Mouse (Mus musculus) fibroblast of lung, adult 2 months (primary cell): ENCODE results near the gene Gas2.

ENCODE experiments used
- DNase-seq: peaks from one replicate; pipeline ENCODE4 v3.0.0-alpha.2; 2011; ENCODE audit warnings: low read depth

The Gas2 gene

DNA sequence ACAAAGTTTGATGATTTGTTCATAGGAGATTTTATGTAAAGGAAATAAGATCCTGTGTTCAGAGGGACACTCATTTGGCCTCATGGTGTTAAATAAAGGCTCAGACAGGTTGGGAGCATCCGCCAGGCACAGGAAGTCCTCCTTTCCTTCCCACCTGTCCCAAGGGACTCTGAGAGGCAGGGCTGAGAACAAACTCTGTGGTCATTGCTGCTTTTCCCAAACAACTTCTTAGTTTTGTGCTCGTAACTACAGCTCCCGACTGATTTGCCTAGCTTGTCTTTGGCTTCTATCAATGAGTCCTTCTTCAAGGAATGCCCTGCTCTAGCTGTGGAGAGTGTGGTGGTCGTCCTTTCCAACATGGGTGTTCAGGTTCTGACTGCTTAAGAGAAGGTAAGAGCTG lies 18.3 kb downstream of the Gas2 start:
- no peak for DNase-seq

DNA sequence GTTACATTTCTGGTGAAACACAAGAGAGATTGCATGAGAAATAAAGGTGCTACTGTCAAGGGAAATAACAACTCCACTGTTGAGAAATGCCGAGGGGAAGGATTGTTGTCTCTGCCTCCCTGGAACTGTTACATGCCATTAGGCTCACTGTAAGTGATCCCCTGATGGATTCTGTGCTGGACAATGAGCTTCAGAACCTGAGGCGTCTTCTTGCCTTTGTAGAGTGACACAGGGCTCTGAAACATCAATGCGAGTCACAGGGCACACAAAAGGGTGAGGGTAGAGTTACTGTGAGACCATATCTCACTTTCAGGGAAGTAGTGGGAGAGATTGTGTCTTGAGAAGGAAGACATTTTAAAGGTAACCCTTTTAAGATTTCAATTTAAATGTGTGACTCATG lies 23.5 kb downstream of the Gas2 start:
- no peak for DNase-seq

DNA sequence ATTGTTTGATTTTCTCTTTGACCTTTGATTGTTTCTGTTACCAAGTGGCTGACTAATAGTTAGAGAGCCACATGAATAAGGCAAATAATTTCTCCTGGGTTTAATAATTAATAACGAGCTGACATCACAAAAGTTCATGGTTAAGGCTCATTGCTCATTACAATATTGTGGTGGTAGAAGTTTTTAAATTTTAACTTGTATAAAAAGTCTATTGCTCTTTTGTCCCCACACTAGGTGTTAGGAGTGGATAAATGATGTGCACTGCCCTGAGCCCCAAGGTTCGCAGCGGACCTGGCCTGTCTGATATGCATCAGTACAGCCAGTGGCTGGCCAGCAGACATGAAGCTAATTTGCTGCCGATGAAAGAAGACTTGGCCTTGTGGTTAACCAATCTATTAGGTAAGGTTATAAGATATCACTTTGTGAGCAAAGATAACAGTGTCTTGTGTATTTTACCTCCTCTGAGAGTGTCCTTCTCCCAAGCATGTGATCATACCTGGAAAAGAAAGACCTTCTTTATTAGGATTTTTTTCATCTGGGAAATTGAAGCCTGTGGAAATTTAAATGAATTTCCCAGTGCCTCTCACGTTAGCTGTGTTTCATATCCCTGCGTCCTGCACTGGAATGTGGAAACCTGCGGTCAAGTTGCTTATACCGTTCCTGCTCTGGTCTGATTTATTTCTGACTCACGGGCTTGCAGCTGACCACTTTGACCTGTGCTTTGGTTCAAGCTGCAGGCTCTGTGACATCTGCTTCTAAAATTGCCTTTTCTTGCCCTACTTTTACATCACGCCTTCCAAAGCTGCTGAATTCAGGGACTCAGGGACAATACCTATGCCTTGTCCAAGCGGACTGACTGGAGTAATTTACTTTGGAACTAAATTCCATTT lies 26.1 kb downstream of the Gas2 start:
- peak; percentile 29 for DNase-seq

- no peak for DNase-seq
Observed at GRCm38 (mm10) chr7:51889601-51890000, 27.8 kb downstream of the Gas2 start.

DNA sequence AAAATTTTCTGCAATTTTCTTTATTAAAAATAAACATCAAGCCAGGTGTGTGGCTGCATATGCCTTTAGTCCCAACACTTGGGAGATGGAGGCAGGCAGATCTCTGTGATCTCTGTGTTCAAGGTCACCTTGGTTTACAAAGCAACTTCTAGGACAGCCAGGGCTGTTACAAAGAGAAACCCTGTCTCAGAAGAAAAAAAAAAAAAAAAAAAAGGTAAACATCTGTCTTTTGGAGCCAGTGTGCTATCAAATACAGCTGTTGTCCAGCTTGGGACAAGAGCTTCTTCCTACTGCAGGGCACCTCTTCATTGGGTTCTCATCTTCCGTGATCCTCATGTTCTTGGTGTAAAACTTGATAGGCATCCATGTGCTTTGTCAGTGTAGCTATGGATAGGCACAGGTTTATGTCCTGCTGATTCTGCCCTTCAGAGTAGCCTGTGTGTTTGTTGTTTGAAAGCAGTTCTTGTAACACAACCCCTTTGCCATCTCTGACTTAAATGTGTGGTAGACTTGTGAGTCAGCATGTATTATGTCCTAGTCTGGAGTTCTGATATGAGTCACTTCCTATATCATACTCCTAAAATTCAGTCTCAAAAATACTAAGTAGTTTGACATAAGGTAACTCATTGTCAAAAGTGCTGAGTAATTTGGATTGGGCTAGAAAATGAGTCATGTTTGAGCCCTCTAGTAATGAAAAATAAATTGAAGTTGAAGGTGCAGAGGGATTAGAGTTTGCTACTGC lies 30.6 kb downstream of the Gas2 start:
- DNase-seq, result peak; percentile 41

- DNase-seq, result no peak
Observed at GRCm38 (mm10) chr7:51893008-51893407, 31.2 kb downstream of the Gas2 start.

DNA sequence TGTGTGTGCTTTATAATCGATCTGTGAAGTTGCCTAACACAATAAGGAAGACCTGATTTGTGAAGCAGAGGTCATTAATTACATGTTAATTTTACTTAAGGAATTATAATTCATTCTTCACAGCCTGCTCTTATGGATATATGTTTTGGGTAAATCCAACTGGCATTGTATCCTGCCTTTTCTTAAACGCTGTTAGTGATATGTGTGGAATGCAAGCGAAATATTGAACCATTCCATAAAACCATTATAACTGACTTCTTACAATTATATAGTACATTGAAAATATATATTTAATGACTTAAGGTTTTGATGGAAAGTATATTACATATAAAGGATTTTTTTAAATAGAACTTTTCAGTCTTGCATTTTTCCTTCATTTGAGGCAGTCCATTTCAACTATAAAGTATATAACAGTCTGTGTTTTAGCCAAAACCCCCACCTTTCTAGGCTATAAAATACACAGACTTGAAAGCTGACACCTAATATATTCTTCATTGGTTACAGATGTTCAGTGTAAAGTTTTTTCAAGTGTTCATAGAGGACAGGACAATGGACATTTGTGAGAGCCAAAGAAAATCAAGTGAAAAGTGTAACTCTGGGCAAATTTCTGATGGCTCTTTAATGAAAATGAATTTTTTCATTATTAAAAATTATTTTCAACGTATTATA lies 32.5 kb downstream of the Gas2 start:
- no peak for DNase-seq

- no peak for DNase-seq
Observed at GRCm38 (mm10) chr7:51894939-51895338, 33.1 kb downstream of the Gas2 start.

DNA sequence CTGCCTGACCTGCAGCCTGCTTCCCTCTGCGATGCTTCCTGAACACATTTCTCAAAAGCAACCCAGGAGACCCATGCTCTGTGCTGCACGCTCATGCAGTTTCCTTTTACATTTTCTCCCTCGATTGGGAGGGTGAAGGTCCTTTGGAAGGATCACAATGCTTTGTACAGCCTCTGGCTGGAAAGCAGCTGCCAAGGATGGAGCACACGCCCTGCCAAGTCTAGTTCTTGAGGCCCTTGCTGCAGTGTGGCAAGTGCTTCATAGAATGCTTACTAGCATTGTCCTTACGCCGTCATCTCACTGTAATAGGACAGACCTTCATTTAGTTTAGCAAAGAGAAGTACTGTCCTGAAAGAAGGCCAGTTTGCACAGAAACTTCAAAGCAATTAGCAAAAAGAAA lies 37.3 kb downstream of the Gas2 start:
- DNase-seq, result no peak

DNA sequence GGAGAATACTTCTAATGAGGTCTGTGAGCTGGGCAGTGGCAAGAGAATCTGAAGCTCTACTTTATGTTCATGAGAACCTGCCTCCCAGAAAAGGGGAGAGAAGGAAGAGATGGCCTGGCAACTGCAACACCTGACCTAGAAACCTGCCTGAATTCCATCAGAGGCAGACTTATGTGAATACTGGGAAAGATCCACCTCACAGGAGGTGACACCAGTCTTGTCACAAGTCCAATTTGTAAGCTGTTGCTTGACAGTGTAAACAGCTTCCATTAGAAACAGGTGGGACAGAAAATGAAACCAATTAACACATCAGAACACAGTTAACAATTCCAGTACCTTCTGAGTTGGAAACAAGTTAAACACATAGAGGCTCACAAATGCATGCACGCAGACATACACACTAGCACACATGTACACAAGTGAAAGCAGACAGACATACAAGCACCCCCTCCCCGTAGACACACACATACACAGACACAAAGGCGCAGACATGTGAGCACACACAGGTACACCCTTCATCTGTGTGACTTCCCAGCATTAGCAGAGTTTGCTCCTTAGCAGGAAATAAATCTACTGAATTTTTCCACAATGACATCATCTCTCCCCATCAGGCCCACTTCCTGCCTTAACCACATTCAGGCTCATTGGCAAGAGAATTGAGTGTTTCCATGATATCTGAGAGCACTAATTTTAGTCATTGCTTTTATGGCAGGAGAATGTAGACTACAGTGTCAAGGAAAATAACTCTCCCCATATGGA lies 51.7 kb downstream of the Gas2 start:
- peak; percentile 59 for DNase-seq

DNA sequence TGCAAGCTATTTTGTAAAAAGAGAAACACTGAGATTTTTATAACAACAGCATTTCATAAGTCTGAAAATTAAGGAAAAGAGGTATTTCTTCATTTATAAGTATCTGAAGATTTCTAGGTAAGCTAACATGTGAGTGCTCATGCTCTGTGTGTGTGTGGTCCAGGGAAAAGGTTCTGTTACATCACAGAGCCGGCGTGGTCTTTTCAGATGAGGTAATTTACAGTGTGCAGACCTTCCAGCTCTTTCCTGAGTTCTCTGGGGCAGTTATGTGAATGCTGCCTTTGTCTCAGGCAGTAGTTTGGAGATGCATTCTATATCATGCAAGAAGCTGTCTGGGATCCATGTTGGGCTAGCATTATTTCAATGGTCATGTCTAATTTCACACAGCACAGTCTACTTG lies 52.3 kb downstream of the Gas2 start:
- DNase-seq, result no peak

DNA sequence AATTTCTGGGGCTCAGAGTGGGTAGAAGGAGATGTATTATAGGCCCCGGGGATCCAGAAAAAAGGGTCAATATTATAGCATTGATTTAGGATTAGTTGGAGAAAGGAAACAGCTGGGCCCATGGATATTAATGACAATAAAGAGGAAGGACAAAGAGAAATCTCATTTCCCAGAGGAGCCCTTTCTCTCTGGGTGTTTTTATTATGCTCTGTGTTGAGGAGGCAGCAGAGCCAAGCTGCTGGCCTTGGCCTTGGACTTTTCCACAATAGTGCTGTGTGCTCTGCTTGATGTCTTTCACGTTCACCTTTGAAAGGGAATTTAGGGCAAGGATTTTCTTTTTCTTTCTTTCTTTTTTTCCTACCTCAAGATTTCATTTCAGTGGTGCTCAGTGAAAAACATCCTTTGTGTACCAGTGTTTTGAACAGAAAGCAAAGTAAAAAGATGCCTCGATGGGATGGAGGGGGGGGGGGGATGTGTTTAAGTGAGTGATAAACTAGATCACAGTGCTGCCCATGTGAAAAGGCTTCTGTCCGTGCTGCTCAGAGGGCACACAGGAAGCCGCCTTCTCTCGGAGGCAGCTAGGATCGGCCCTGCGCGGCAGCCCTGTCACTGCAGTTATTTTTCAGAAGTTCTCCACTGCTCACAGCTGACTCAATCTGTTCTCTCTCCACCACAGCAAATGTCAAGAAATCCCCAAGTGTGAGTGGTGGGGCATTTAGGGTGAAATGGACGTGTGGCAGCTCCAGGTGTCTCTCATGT lies 67.1 kb downstream of the Gas2 start:
- DNase-seq, result no peak

- DNase-seq, result no peak
Observed at GRCm38 (mm10) chr7:51931217-51931616, 69.4 kb downstream of the Gas2 start.

- no peak for DNase-seq
Observed at GRCm38 (mm10) chr7:51937337-51937736, 75.5 kb downstream of the Gas2 start.

- no peak for DNase-seq
Observed at GRCm38 (mm10) chr7:51940461-51940860, 78.6 kb downstream of the Gas2 start.

DNA sequence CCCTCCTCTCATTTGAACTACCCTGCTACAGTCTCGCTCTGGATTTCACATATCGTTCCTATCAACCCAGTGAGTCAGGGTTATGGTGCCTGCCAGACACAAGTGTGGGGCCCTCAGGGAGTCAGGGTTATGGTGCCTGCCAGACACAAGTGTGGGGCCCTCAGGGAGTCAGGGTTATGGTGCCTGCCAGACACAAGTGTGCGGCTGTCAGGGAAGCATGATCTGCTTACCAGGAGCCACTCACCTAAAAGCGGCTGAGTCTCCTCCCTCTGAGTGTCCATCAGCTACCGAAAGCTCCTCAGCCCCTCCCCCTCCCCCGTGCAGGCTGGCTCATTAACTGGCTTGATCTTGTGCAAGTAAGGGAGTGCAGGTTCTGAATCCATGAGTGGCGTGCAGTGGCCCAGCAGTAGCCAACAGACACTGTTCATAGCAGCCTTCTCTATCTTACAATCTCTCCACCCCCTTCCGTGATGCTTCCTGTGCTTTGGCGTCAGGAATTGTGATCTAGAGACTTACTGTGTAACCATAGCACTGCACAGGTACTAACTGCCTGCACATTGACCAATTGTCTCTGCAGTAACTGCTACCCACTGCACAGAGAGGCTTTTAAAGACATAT lies 93.7 kb downstream of the Gas2 start:
- DNase-seq, result no peak

GRCm38 (mm10) chr7:51957766-51958165 lies 96.0 kb downstream of the Gas2 start:
- no peak for DNase-seq

DNA sequence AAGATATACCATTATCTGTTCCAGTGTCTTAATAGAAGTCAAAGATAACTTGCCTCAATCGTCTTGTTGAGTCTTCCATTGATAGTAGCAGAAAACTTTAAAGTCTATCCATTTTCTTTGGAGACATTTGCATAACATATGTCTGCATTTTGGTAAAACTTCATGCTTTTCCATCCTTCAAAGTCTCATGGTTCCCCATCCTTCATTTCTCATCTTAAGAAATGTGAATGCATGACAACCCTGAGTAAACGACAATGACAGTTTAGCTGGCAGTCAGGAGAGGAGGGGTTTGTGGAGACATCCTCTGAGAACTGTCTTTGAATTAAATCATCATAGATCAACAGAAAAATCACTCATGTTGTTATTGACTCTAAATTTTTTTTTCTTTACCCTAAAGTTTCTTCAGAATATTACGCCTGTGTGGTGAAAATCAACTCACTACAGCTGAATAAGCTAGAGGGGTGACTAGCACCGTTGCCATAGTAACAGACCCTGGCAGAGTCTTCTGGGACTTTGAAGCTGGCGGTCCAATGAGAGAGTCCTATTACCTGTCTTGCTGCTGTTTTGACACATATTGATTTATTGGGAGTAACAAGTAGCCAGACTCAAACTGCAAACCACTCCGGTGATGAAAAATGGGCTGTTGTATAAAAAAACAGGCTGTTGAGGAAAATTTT lies 99.0 kb downstream of the Gas2 start:
- DNase-seq, result no peak

DNA sequence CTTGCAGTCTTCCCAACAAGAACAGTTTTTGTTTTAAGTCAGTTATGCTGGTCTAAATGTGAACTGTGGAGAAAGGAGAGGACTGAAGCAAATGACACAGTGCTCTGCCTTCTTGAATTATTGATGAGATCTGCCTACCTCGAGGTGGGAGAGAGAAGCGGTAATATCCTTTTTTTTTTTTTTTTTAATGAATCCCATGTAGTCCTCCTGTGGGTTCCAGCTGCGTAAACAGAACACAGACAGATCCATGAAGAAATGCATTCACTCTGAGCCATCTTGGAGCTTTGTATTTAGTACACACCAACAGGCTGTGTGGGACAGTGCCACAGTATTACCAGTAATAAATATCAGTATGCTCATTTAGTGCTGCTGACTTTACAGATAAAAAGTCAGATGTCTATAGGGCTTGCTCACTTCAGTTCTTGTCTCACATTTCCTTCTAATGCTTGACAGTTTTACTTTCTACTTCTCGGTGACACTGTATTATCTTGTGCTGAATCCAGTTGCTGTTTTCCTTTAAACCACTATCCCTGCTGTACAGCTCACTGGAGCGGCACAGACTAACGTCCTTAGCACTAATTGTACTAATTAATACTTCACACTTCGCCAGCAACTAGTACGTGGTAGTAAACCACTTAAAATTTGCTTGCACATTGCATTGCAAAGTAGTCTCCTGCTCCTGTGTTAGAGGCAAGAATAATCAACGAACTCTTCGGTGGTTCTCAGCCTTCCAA lies 100.6 kb downstream of the Gas2 start:
- DNase-seq, result no peak

- no peak for DNase-seq
Observed at GRCm38 (mm10) chr7:51964681-51965080, 102.9 kb downstream of the Gas2 start.
